Mouse (Mus musculus): Measurements from ENCODE around the gene Auts2.

Gene Auts2

DNA sequence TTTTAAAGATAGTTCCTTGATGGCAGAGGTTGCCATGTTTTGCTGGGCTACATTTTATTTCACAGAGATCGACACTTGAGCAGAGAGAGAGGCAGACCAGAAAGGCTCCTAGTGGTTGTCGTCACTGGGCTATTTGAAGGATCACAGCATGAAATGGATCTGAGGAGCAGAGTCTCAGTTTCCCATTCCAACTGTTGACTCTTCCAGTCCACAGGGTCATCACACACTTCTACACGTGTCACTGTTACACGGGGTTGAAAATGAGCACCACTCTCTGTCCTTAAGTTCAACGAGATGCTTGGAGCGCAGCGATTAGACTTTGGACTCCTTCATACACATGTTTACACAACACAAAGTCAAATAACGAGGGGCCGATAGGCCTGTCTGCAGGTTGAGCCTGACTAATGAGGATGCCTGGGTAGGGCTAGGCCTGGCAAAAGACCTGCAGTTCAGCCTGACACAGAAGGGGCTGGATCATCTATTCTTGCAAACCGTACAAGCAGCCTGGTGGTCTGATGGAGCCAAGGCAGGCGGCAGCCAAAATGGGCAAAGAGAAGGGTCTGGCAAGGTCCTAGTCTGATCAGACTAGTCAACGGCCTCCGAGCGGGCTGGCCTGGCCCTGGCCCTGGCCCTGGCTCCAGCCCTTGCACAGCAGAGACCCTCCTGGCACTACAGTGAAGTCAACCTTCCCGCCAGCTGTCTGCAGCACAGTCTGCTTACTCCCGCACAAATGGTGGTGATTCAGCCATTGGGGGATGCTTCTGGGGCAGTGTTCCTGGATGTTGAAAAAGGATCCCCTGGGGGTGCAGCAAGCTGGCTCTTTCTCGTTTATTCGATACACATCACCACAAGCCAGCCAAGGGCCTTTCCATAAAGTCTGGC, 969.6 kb downstream of the Auts2 start:
- DNase-seq (ENCODE audit: low spot score): no peak

DNA sequence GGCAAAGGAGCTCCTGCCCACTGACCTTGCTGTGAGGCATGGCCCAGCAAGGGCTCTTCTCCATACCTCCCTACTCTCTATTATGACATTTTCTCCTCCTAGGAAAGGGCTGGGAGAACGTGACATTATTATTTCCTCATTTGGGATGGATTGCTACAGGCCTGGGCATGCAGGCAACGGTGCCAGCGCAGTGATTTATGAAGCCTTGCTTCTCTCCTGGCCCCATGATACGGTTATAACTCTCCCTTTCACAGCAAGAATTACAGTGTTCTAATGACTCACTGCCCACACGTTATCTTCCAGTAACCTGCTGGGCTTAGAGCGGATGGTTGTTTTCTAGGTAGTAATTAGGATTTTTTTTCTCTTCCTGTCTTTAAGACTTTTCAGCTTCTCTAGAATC, 977.1 kb downstream of the Auts2 start:
- DNase-seq (ENCODE audit: low spot score): no peak

DNA sequence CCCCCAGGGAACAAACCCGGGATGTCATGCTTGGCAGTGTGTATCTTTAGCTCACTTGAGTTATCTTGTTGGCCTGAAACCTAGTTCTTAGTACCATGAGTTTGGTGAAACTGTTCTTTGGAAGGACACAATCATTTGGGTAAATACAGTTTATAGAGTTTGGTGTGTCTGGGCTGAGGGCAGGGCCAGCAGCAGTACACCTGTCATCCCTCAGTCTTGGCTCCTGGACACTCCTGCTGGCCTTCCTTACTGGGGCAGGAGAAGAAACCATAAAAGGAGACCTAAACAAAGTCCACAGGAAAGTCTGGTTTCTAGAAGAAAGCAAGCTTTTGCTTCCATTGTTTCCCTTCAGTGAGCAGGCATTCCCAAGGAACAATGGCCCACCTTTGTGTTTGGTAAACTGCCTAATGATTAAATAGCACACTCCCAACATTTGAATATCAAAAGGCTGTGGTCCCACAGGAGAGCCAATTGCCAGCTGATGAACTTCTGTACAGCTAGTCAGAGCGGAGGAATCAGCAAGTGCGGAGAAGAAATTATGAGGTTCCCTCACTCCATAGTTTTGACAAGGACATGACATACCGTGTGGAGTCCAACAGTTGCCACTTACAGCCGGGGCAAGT, 979.4 kb downstream of the Auts2 start:
- DNase-seq (ENCODE audit: low spot score): no peak

DNA sequence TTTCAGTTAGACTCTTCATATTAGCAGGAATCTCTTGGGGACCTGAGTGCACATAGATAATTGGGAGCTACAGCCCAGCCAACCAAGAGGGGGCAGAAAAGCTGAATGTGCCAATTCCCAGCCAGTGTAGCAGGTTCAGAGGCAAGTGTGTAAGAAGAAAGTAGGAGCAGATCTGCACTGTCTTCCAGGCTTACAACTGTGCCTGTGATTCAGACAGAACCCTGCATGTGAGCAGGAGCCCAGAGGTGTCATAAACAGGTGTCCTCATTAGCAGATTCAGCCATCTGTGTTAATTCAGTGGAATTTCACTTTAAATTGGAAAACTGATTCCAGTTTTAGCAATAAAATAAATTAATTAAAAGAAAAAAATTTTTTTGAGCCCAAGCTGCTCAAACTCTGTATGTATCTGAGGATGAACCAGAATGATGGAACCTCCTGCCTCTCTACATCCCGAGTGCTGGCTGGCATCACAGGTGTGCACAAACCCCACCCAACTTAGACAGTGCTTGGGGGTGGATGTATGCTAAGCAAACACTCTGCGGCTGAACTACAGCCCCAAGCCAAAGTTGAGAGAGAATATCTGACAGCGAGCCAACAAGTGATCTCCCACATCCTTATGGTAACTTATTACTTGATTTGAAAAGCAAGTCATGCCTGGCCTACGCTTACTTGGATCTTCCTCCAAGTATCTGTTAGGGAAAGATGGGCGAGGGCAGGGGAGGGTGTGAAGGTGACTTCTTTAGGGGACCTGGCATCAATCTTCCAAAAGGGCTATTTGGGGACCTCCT, 982.2 kb downstream of the Auts2 start:
- no peak for DNase-seq (ENCODE audit: low spot score)

DNA sequence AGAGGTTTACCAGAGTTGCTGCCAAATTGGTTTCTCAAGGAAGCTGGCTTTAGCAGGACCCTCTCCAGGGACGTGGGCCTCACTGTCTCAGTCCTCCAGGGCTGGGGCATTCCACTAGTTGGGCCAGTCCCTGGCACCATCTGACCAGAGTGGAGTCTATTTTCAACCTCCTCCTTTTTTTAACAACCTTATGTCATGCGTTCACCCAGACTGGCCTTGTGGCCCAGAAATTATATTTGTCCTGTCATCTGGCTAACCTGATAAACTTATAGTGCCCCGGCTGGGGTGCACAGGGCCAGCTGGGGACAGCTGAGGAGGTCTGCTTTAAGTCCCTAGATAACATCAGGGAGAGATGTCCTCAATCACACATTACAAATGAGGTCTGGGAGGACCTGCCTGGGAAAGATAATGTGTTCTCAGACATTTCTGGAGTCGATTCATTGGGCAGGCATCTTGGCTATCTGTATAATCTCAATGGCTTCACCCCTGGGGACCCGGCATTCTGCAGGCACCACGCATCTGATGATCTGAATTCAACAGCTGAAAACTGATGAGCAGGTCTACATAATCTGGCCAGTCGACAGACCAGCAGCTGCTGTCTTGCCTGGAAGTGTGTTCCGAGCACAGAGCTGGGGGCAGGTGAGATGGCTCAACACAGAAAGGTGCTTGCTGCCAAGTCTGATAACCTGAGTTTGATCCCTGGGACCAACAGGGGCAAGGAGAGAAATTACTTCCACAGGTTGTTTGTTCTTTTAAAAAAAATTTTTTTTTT, 984.6 kb downstream of the Auts2 start:
- no peak for DNase-seq (ENCODE audit: low spot score)

DNA sequence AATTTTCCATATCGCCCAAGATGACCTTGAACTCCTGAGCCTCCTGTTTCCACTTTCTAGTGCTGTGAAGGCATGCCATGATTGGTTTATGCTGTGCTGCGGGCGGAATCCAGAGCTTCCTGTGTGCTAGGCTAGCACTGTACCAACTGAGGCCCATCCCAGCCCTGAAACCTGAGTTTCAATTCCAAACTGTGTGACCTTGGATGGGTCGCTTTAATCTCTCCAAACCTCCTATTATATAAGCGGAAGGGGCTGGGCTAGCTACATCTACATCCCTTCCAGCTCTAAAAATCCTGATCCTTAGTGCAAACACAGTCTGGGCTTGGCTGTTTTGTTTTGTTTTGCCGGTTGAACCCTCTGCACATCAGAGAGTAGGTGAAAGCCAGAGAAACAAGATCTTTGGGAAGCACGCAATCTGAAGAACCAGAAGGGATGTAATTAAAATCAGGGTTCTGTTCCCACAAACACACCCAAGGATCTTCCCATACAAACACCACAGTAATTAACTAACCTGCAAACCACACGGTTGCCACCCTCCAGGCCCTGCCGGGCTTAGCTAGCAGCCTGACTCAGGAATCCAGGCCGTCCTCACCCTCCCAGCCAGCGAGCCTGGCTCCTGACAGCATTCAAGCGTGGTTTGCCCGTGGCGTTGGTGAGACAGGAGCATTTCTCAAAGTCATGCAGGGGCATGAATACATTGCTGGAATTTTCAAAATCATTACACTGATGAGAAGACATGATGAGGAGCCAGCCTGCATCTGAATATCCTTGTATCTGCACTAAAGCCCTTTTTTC, 985.4 kb downstream of the Auts2 start:
- DNase-seq (ENCODE audit: low spot score): no peak

DNA sequence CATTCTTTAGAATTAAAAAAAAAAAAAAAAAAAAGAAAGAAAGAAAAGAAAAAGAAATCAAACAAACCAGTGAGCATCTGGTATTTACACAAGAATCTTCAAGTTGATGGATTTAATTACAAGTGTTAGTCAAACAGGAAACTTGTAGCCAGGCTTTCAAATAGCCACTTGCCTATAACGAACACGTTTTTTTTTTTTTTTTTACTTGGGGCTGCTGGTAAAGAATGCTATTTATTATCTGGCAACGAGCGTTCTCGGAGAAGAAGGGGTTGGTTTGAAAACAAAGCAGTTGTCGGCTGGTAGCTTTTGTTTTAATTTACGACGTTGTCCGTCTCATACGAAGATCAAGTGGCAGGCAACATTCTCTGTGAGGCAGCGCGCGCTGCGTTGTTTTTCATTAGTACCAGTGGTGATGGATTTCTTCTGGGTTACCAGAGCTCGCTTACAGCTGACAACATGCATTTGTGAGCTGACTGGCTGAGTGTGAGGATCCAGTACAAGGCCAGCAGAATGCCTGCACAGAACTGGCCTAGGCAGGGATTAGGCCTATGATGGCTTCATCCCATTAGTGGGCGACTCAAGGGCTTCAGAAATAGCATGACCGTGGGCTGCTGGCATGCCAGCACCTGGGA, 994.1 kb downstream of the Auts2 start:
- DNase-seq (ENCODE audit: low spot score): no peak

DNA sequence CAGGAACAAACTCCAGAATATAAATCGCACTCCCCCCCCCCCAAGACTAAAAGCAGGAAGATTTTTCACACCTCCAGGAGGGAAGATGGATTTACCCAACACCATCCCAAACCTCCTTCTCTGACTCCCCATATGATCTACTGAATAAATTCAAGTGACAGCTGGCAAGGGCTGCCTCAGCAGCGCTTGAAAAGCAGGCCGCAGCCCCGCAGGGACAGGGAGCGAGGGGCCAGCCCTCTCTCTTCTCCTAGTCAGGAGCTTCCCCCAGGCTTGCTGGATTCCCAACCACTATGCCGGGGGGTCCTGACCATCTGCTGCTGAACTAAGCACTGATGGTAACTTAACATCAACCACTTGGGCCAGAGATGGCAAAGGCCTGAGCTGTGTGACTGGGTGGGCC, 995.2 kb downstream of the Auts2 start:
- no peak for DNase-seq (ENCODE audit: low spot score)

DNA sequence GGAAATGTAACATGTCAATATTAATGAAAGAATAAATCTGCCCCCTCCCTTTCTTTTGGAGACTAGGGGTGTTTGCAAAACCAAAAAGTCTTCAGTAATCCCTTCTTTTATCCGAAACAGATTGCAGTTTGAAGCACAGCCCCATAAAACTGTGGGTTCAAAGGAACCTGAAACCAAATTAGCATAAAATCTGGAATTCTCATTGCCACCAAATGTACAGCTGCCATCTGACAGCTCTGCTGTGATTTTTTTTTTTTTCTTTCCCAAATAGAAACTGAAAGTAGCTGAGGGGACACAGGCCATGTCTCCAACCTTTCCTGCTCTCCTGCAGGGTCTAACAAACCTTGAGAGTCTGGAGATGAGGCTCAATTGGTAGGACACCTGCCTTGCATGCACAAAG, 996.7 kb downstream of the Auts2 start:
- no peak for DNase-seq (ENCODE audit: low spot score)

DNA sequence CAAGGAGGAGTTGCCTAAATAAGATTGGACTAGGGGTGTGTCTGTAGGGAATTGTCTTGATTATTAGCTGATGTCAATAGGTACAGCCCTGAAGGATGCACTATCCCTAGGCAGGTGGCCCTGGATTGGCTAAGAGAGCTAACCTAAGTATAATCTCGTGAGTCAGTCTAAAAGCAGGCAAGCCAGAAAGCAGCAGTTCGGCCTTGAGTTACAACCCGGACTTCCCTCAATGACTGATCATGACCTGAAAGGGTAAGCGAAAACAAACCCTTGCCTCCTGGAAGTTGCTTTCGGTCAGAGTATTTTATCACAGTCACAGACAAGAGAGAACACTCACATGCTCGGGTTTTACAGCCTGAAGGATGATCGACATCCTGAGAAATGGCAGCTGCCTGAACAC, 998.8 kb downstream of the Auts2 start:
- no peak for DNase-seq (ENCODE audit: low spot score)

DNA sequence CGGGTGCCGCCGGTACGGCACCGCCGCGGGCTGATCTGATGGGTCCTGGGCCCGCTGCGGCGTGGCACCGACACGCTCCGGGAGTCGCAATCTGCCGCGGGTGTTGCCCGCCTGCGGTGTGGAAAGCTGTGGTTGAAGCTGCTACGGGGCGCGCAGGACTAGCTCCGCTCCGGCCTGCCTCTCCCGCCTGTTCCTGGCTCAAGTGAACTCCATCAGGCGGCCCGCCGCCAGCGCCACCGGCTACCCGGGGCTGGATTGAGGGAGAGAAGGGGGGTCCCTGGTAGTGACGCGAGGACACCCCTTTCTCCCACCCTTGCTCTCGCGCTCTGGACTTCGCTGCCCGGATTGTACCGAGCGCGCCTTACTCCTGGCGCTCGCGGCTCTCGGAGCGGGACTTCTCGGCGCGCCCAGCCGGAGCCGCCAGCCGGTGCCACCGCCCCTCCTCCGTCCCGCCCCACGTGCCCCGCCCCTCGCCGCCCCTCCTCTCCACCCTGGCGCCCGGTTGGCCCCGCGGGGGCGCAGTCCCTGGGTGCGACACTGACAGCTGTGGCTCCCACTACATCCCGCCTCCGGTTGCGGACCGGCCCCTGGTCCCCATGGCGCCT, 1004.7 kb downstream of the Auts2 start:
- peak; percentile 54 for DNase-seq (ENCODE audit: low spot score)

DNA sequence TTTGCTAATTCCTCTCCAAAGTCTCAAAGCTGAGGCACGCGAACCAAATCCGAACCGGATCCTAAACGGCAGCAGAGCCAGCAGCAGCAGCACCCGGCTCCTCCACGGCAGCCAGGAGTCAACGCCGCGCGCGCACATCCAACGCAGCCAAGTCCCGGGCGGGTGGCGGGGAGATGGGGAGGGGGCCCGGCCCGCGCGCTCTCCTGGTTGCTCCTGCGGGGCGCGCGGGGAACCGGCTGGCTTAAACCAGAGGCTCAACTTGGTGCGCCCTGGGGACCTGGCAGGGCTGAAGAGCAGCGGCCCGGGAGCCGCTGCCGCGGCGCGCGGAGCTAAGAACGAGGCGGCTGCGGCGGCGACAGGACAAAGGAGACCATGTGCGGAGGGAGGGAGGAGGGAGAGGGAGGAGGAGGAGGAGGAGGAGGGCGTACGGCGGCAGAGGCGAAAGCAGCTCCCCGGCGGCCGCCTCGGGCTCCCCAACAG, 1005.3 kb downstream of the Auts2 start:
- DNase-seq (ENCODE audit: low spot score): no peak

DNA sequence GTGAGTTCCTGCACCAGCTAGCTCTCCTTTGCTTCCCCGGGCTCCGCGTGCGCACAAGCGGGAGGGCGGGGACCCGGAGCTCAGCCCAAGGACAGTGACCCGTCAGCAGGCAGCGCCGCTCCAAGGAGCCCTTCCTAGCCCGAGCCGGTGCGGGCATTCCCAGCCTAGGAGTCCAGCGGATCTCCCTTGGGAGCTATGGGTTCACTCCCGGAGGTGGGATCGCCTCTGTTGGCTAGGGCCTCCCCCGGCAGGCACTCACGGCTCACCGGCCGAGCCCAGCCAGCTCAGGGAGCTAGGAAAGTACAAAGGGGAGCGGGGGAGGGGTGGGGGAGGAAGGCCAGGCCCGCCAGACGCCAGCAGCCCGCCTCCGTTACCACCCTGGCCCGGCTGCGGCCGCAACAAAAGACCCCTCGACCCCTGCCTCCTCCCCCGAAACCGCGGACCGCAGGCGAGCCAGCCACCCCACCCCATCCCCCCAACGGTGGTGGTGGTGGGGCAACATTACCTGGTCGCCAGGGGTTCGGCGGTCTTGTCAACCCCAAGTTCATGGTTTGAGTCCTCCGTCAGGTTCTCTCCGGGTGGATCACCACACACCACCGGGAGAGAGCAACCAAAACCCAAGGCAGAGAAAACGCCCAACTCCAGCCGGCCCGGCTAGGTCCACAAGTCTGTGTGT, 1005.9 kb downstream of the Auts2 start:
- DNase-seq (ENCODE audit: low spot score): peak; percentile 53

DNA sequence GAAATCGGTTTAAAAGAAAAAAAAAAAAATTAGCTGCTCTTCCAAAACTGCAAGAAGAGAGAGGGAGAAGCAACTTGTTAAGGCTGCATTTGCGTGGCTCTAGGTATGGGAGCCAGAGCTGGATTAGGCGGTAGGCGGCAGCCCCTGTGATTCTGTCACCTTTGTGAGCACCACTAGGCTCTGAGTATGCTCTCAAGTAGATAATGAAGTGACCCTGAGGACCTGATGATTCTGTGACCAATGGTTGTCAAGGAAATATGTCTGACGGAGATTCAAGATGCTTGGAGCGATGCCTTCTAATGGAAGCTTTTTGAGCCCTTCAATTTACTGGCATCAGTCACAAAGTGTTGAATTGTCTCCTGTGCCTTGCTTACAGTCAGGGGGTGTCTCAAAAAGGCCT, 1007.4 kb downstream of the Auts2 start:
- DNase-seq (ENCODE audit: low spot score): no peak

DNA sequence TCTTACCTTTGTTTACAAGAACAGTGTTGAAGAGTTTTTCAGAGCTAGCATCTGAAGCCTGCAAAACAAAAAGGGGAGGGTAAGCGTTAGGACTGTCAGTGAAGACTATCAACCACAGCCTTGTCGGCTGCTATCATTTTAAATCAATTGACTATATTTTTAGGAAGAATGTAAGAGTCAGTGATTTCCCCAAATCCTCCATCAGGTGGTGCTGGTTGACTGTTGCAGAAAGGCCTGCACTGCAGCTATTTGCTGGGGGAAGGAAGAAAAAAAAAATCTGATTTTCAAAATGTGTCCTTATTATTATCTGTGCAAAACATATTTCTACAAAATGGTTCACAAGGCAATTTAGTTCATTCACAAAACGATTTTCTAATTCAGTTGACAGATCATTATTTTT, 1009.3 kb downstream of the Auts2 start:
- DNase-seq (ENCODE audit: low spot score): no peak

DNA sequence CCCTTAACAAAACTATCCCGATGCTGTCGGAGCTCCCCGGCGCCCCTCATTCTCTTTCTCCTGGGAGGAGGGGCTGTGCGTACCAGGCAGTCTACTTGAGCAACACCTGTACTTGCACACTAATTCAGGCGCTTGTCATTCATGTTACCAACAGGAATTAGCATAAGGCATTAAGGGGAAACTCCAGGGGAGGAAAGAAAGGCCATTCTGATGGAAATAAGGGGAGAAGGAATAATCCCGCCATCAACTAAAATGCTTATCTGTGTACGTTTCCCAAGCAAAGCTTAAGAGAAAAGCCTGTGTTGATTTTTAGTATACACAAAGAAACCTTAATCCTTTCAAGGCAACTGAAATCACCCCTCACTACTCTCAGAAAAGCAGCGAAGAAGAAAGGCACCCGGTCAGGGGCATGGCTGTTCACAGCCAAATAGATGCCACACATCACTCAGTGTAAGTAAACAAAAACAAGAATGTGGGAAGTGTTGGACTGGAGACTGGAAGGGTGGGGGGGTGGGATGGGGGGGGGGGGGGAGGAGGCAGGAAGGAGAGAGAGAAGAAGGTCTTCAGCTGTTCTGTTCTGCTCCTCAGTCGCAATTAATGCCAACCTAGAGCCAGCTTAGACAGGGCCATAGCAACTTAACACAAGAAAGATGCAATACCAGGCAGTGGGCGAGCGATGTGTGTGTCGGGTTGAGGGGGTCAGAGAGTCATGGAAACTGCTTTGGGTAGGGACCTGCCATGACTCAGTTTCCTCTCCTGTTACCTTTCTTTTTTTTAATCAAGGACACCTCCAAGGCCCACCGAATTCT, 1011.2 kb downstream of the Auts2 start:
- no peak for DNase-seq (ENCODE audit: low spot score)

DNA sequence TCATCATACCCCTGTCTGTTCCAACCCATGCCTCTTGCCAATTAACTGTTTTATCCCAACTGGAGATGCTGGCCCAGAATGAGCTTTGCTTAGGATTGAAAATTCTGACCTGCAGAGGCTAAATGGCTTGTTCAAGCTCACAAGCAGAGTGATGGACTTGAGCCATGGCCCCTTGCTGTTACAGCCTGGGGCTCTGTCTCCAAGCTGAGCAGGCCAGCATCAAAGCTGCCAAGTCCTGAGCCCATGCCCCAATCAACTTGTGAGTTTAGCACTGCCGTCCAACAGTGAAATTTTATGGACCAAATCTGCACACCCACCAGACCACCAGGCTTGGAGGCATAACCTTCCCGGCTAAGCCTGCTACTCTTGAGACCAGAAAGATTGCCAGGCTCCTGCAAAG, 1012.3 kb downstream of the Auts2 start:
- no peak for DNase-seq (ENCODE audit: low spot score)

DNA sequence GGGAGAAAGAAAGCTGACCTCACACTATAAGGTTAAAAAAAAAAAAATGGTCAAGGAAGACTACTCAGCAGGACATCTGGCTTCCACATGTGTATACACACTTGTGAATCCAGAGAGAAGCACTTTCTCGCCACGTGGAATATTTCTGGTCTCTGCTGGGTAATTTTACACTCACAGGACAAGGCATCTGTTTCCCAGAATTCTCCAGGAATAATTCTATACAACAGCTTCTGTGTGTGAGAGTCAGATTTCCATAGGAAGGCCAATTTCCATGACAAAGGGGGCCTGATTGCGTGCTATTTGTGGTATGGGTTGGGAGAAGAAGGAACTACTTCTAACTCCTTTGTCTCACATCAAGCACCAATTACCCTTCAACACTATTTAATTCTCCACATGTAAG, 1016.5 kb downstream of the Auts2 start:
- no peak for DNase-seq (ENCODE audit: low spot score)

Measured in ovary, postnatal 10 days (tissue).